Mouse (Mus musculus): ENCODE measurements around the gene Mcrip2.

DNA sequence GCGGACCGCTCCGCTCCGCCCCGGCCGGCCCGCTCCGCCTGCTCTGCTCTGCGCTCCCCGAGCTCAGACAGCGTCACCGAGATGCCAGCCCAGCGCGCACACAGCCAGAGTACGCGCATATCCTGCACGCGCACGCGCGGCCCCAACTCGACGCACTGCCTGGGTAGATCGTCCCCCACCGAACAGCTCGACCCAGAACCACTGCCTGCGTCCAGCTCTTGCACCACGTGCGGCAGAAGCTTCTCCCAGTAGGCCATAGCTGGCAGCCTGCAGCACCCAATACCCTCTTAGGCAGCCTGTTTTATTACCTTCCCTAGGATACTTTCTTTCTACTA is 31.5 kb downstream of the Mcrip2 start, which contains the start of gene Rhbdl1:
- TF ChIP-seq CTCF (IDR thresholded peaks at IDR 0.05; ENCODE audit: extremely low read depth, insufficient read length, insufficient replicate concordance, low read depth, low read length) (no peak), POLR2A (IDR thresholded peaks at IDR 0.05; ENCODE audit: low read depth, low read length) (no peak)

Data from small intestine, adult 2 months (tissue).